Mouse (Mus musculus) ES-Bruce4 (cell line): ENCODE data around the gene Lcn6.

Experiments
- CTCF ChIP-seq: IDR thresholded peaks from one replicate; pipeline ENCODE4 v1.8.1; 2011; ENCODE audit warnings: low read depth, low read length
- EP300 ChIP-seq: IDR thresholded peaks from 2 replicates; pipeline ENCODE4 v1.6.1; 2011; ENCODE audit warnings: low read depth, low read length; ENCODE audit not compliant: insufficient read depth
- POLR2A ChIP-seq: IDR thresholded peaks from one replicate; pipeline ENCODE4 v1.8.1; 2011; ENCODE audit warnings: low read length; ENCODE audit not compliant: insufficient read depth

DNA sequence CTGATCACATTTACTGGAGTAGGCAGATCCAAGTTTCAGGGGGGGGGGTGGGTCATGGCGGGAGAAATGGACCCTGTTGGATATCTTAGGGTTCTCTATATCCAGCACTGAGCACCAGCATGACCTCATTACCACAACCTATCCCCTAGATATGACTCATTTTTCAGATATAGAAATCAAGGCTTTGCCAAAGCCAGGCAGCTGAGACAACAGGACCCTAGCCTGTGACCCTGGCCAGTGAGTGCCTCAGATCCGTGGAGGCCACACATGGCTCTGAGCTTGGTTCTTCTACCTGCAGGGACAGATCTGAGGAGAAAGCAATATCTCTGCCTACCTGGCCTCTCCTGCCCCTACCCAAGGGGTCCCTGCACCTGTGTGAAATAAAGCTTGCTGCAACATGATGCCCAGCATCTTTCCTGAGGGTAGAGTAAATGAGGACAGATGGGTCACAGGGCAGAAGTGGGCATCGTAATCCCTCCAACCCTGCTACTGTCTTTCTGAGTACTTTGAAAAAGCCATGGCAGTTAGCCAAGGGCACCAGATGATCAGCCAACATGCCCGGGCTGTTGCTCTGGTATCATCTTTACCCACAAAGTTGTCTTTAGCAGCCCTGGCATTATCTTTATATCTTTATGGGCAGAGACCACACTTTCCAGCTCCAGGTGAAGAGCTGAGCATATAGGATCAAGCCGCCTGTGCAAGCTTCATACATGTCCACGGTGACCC is 15.2 kb upstream of the Lcn6 start:
- TF ChIP-seq CTCF = no peak
- no peak for TF ChIP-seq EP300
- no peak for TF ChIP-seq POLR2A
